Mouse (Mus musculus) cerebellum, postnatal 4 days (tissue): ENCODE measurements at regions not wholly inside any gene's neighbourhood (a gene's known extent, or its start where the extent isn't known, plus 50 kb on each side); places are given as distances from the start of the nearest gene placed in this dataset.

Experiments
- DNase-seq, 2 experiments: peaks; one replicate each; pipeline ENCODE4 v3.0.0; 2022; ENCODE audit warnings: low spot score in 2 of 2, mixed read lengths in 1 of 2

DNA sequence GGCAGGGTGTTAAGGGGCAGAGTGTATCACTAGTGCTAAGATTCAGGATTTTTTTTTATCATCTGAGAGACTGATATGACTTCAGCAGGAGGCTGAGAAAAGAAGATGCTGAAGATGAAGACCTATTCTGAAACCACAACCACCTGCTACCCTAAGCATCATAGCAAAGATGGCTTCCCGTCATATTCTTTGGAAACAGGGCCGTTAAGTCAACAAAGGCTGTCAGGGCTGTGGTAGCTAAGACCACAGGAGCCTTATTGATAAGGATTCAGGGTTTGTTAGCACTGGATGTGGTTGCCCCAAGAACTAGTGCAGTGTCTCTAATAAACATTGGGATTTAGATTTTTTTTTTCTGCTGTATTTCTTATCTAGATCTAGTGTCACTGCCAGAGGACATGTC, 56.7 kb upstream of the Rasgrp1 start:
- DNase-seq: no peak

- DNase-seq: no peak
Measured at GRCm38 (mm10) chr2:117403425-117404175, 60.8 kb upstream of the Rasgrp1 start.

DNA sequence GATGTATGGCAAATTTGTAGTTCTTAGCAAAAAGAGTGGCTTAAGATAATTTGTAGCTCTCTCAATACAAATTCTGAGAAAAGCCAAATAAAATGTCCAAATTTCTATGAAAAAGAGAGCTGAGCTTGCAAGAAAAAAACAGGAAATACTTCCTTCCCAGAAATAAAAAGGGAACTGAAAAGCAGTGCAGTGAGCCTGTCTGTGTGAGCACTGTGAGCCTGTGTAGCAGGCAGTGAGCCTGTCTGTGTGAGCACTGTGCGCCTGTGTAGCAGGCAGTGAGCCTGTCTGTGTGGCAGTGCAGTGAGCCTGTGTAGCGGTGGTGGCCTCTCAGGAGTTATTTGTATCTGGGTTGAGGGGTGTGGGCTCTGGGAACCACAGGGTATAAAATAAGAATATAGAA, 62.7 kb upstream of the Rasgrp1 start:
- no peak for DNase-seq

GRCm38 (mm10) chr2:117408241-117408640, 65.4 kb upstream of the Rasgrp1 start:
- DNase-seq: no peak

DNA sequence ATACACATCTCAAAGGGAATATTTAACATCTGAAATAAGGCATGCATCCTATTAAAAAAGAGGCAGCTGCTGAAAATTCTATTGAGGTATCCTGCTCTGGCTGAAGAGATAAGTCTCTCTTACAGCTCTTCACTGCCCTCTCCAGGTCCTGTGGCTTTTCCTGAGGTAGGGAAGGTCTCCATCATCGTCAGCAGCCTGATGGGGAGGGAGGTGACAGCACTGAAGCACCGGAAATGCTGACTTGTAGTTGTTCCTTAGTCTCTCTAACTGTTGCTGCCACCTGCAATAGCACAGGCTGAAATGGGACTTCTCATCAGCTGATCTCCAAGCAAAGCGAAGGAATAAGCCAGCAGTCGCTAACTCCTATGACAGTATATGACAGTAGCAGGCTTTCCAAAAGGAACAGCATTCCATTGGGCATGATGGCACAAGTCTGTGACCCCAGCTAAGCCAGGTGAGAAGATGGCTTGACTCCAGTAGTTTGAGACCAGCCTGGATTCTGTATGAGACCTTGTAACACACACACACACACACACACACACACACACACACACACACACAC, 69.3 kb upstream of the Rasgrp1 start:
- no peak for DNase-seq

DNA sequence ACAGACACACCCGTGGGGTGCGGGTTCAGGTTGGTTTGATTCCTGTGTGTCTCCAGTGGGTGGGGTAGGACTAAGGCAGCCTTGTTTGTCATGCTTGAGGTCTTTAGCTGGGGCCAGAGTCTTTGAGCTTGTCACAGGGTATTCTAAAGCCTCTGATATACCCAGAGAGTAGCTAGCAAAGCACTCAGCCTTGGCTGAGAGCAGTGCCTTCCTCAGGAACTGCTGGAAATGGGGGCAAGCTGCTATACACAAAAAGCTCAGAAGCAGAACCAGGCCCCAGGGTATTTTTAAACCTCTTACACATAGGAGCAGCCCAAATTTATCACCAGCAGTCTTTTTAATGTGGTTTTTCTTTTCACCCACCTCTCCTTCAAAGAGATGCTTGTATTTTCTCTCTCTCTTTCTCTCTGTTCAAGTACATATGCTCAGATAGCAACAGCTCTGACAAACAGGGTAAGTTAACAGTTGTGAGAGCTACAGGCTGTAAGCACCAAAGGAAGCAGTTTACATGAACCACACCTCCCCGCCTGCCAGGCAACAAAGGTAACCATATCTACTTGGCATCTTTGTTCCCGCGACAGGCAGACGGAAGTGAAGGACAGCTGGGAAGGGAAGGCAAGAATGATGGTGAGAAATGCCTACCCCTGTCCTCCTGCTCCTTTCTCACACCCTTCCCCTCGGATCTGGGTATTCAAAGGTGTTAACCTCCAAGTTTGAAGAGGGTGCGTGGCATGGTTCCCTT, 74.6 kb upstream of the Rasgrp1 start:
- no peak for DNase-seq

DNA sequence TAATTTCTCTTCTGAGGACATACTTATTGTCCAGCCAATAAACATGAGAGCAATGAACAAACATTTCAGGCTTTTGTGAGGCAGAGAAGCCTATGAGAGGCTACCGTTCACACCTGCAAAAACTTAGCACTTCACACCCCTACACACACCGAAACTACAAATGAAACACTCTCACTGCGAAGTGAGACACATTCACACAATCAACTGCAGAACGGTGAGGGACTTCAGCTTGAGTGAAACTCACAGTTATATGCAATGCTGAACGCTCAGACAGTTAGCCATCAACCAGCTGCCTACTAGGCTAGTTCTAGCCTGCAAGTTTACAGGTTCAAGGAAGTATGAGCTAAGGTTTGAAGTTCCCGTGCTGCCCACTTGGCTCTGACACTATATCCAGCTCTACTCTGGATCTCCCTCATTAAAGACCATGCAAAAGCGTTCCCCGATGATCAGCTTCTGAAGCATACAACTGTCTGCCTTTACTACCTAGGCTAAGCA, 75.4 kb upstream of the Rasgrp1 start:
- no peak for DNase-seq

- no peak for DNase-seq
Measured at GRCm38 (mm10) chr2:117418711-117419110, 75.9 kb upstream of the Rasgrp1 start.

DNA sequence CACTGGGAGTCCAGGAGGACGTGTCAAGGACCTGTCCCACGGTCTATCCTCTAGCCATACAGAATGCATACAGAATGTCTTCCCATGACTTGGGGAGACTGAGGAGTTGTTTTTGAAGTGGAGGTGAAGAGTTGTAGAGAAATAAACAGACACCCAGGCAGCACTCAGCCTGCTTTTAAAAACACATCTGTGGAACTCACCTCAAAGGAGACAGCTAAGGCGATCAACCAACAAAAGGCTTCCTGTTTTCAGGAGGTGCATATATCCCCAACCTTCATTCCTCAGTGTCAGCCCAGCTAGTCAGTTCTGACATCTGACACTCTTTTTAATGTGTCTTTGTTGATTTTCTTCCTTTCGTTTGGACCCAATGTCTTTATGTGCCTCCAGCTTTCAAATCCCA, 78.6 kb upstream of the Rasgrp1 start:
- DNase-seq: no peak

- no peak for DNase-seq
Measured at GRCm38 (mm10) chr2:117422756-117423155, 80.0 kb upstream of the Rasgrp1 start.

GRCm38 (mm10) chr2:117429205-117429604, 86.4 kb upstream of the Rasgrp1 start:
- DNase-seq: no peak

- DNase-seq: no peak
Measured at GRCm38 (mm10) chr2:117432010-117432409, 89.2 kb upstream of the Rasgrp1 start.

DNA sequence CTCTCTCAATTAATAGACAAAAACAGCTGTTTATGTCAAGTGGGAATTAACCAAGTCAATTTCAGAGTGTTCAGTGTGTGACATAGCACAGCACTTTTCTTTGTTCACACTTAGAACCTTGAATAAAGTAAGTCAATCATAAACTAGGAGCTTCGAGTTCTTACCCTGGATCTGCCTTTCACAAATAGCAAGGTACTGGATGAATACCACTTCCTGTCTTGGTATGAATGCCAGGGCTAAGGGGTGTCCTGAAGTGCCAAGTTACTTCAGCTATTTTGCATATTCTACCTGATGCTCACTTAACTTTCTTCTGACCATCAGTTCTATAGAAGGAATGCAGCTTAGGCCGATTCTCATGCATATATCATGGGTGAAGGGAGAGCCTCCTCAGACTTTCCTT, 90.1 kb upstream of the Rasgrp1 start:
- DNase-seq: no peak

DNA sequence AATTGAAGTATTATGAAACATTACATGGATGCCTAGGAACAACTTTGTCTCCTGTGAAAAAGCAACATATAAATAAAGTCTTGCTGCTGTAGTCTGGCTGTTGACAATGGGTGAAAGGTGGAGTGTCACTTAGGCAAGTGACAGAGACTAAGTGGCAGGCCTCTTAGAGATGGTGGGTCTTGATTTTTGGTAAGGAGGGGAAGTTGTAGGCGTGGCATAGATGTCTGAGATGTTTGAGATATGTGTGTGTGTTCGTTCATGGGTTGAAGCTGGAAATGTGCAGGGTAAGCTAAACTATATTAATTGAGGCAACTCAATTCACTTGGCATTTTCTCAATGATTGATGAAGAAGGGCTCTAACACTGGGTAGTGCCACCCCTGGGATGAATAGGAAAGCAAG, 90.7 kb upstream of the Rasgrp1 start:
- DNase-seq: no peak

DNA sequence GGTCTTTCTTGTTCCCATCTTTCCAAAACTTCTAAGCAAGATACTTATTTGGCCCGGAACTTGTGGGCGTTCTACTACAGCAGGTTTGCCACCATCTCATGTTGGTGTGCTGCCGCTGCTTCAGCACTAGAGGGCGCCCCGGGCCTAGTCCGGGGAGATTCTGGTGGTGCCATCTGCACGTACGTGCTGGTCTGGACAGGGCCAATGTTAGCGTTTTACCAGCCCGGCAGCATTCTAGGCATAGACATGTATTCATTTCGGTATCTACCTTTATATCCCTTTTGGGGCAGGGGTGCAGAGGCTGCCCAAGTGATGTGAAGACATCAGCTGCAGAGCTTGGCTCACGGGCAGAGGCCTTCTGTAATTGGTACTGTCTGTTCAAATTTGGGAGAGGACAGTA, 95.3 kb upstream of the Rasgrp1 start:
- DNase-seq: no peak

- DNase-seq: peak; percentile 63 to 71
Measured at GRCm38 (mm10) chr2:117438586-117439371, 96.0 kb upstream of the Rasgrp1 start.

DNA sequence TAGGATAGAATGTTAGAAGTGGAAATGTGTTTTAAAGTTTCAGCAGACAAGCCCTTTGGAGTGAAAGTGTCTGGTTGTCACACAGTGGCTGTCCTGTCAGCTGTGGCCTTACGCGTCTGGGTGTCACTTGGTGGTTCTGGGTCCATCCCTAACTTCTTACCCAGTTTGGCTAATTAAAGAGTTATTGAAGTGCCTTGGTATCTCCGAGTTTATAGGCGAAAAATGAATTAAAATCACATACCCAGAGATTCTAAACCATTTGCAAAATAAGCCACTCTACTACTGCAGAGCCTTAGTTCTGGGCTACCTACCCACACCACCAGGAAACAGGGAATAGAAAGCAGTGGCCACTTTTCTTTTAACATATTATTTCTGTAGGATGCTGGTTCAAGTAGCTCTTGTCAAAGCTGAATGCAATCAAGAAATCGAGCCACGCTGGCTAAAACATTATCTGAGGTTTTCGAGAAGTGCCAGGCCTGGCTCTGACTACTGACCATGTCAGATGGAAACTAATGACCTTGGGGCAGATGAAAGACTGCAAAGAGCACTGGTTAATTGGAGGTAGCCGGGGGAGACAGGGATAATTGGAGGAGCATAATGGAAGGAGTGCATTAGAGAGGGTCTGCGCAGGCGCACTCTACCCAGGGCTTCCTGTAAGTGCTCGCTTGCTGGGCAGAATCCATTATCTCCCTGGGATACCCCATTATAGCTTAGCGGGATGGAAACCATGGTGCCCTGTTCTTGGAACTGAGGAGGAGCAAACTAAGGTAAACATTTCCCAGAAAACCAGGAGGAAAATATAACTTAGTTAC, 96.8 kb upstream of the Rasgrp1 start:
- DNase-seq: no peak

DNA sequence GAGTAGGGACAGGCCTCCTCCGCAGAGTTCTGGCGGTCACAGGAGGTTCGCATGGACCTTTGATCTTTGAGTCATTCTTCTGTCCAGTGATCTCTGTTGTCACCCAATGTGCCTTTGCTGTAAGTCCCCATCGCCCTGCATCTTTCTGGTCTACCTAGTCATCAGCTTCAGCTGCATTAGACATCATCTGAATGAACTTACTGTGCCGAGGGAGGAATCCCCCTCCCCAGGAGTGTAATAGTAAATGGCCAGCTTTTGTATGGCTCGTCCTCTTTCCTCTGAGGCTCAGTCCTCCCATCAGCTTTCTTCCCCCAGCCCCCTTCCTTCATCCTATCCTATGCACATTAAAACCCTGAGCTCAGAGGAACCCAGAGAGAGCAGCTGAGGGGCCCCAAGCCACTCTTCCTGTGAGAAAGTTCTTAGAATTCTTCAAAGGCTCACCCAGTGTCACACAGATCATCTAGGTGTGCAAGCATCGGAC, 98.0 kb upstream of the Rasgrp1 start:
- DNase-seq: no peak

DNA sequence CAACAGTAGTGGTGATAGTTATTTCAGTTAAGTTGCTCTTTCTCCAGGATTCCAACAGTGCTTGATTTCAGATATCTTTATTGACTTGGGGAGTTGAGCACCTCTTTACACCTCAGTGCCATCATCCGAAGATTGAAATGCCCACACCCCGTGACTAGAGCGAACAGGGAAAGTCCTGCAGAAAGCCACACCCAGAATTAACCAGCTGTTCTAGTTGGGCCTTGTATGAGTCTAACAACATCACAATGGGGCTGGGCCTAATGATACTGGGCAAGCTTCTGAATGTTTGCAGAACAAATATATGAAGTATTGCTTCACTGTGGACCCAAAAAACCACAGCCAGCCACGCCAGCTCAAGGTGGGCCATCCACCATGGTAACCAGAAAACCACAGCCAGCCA, 100.1 kb upstream of the Rasgrp1 start:
- no peak for DNase-seq

GRCm38 (mm10) chr2:117444671-117445070, 101.9 kb upstream of the Rasgrp1 start:
- DNase-seq: peak in 1 of 2 experiments; percentile 42

GRCm38 (mm10) chr2:117446876-117447275, 104.1 kb upstream of the Rasgrp1 start:
- no peak for DNase-seq
